Mouse (Mus musculus) heart, postnatal 0 days (tissue): Measurements from ENCODE around the gene Hsd17b13. TPM values are rescaled to one million over a fixed set of nuclear protein-coding genes. Genes with fewer than 3 reads are reported as not detected.
"Not testable (repeated sequence)": the region's sequence is repeated elsewhere in the genome, so short reads cannot be mapped to it uniquely, and the experiment has no call there.

Experiments
- ATAC-seq: fragments of 200-750 bp; cut with Nextera tagmentation; 2 replicates; pipeline ENCODE4 v1.8.0; 2017; ENCODE audit warnings: low read depth, moderate number of reproducible peaks, moderate library complexity; ENCODE audit not compliant: insufficient read depth
- DNase-seq: peaks from one replicate; pipeline ENCODE4 v3.0.0-alpha.2; 2016; ENCODE audit warnings: low spot score
- H3K27ac ChIP-seq: fragments of 300-500 bp; sonication (generic); 2 replicates; pipeline ENCODE4 v1.5.1; 2014; ENCODE audit warnings: low read depth, mild to moderate bottlenecking
- H3K27me3 ChIP-seq: fragments of 300-500 bp; sonication (generic); 2 replicates; pipeline ENCODE4 v1.6.1; 2014; ENCODE audit warnings: low read length, mixed read lengths; ENCODE audit not compliant: control insufficient read depth, insufficient read depth
- H3K36me3 ChIP-seq: fragments of 300-500 bp; sonication (generic); replicated peaks from 2 replicates; pipeline ENCODE4 v1.6.1; 2014; ENCODE audit warnings: low read length, mixed read lengths; ENCODE audit not compliant: control insufficient read depth, insufficient read depth
- H3K4me1 ChIP-seq: fragments of 300-500 bp; sonication (generic); 2 replicates; pipeline ENCODE4 v1.6.1; 2014; ENCODE audit warnings: antibody characterized with exemption; ENCODE audit not compliant: control insufficient read depth, insufficient read depth
- H3K4me2 ChIP-seq: fragments of 300-500 bp; sonication (generic); 2 replicates; pipeline ENCODE4 v1.6.1; 2014; ENCODE audit warnings: low read depth, mild to moderate bottlenecking, low read length, moderate library complexity
- H3K4me3 ChIP-seq: fragments of 300-500 bp; sonication (generic); 2 replicates; pipeline ENCODE4 v1.5.1; 2014; ENCODE audit warnings: low read depth, low read length
- H3K9ac ChIP-seq: fragments of 300-500 bp; sonication (generic); replicated peaks from 2 replicates; pipeline ENCODE4 v1.6.1; 2014; ENCODE audit warnings: low read depth, low read length, mixed read lengths
- H3K9me3 ChIP-seq: fragments of 300-500 bp; sonication (generic); replicated peaks from 2 replicates; pipeline ENCODE4 v1.6.1; 2016; ENCODE audit warnings: low read length; ENCODE audit not compliant: control insufficient read depth
- CTCF ChIP-seq: IDR thresholded peaks from 2 replicates; pipeline ENCODE4 v1.5.1; 2016; ENCODE audit warnings: antibody characterized with exemption, control low read depth, low read depth
- EP300 ChIP-seq: IDR thresholded peaks from 2 replicates; pipeline ENCODE4 v1.6.1; 2016; ENCODE audit warnings: antibody characterized with exemption, low read depth
- WGBS: fragments of 180-500 bp; shearing (Covaris S2); extraction: QIAGEN DNeasy Blood & Tissue Kit; methylation state at CpG from one replicate; pipeline ENCODE4 v1.1.7; 2014; 5-methylcytosine and 5-hydroxymethylcytosine counted together
- polyA plus RNA-seq: library from polyadenylated mRNA; unstranded; fragments of >200 nt; fragmentation: Nextera tagmentation; extraction: Ambion mirVana; gene quantifications from 2 replicates; pipeline ENCODE4 v1.2.1, GENCODE M21; 2015
- total RNA-seq: library from RNA; depleted of rRNA; stranded (reverse); fragments of >200 nt; gene quantifications from 2 replicates; pipeline ENCODE4 v1.2.3, GENCODE M21; 2014; ENCODE audit warnings: low replicate concordance

Hsd17b13 gene
- total and polyA plus RNA-seq, 2 experiments from 2014 or later: 0.08 TPM; not detected in 1

GRCm38 (mm10) chr5:103954638-103955037, 22.6 kb downstream of the Hsd17b13 start:
- Histone ChIP-seq H3K4me1 (no peaks in the 10 kb centered on the region), H3K9me3 (no peaks in the 10 kb centered on the region), H3K9ac (no peak overlapping the region), H3K4me2 (no peak overlapping the region), H3K27me3 (no peaks in the 10 kb centered on the region), H3K27ac (no peak overlapping the region), H3K4me3 (no peak overlapping the region), H3K36me3 (no peaks in the 10 kb centered on the region)
- ATAC-seq: no peak
- DNase-seq: no peak
- 56% methylated on average over 5 of the region's 5 CpGs for WGBS
- no peak for TF ChIP-seq CTCF
- TF ChIP-seq EP300: no peak

- Histone ChIP-seq H3K27me3 (no peaks in the 10 kb centered on the region), H3K4me3 (no peak overlapping the region), H3K36me3 (no peaks in the 10 kb centered on the region), H3K27ac (no peak overlapping the region), H3K9ac (no peak overlapping the region), H3K9me3 (no peaks in the 10 kb centered on the region), H3K4me1 (no peaks in the 10 kb centered on the region), H3K4me2 (no peak overlapping the region)
- no peak for DNase-seq
- TF ChIP-seq EP300: no peak
- no peak for TF ChIP-seq CTCF
- whole genome bisulfite sequencing: 74% methylated on average over 10 of the region's 10 CpGs
- no peak for ATAC-seq
Measured at GRCm38 (mm10) chr5:103953135-103954083, 23.8 kb downstream of the Hsd17b13 start.

- ATAC-seq, H3K27ac ChIP-seq, H3K4me1 ChIP-seq, H3K9ac ChIP-seq, H3K9me3 ChIP-seq, H3K4me3 ChIP-seq, H3K4me2 ChIP-seq, H3K27me3 ChIP-seq, H3K36me3 ChIP-seq, DNase-seq: not testable (repeated sequence)
- WGBS: 84% methylated on average over 15 of the region's 15 CpGs
Measured at GRCm38 (mm10) chr5:103950138-103950537, 27.1 kb downstream of the Hsd17b13 start.

DNA sequence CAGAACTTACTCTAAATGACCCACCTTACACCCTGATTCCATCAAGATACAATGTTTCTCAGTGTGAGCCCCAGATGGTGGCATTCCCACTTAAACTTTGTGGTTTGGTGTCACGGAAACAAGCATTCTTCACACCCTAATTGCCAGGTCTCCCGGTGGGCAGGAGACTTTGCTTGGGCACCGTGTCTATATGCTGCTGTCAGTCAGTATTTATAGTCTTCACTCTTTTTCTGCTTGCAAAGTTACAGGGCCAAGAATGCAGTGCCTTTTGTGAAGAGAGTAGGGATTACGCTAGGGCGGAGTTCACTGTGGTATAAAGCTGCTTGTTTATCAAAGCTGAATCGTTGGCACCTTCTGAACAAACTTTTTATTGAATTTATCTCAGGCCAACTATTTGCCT, 34.0 kb downstream of the Hsd17b13 start:
- no peak overlapping the region for H3K27ac ChIP-seq
- H3K9ac ChIP-seq: no peak overlapping the region
- WGBS: 64% methylated on average over 6 of the region's 6 CpGs
- peaks cover 6% of the 10 kb centered on the region for H3K4me1 ChIP-seq
- H3K9me3 ChIP-seq: no peaks in the 10 kb centered on the region
- DNase-seq: no peak
- TF ChIP-seq CTCF (no peak), EP300 (no peak)
- H3K36me3 ChIP-seq: no peaks in the 10 kb centered on the region
- H3K27me3 ChIP-seq: no peaks in the 10 kb centered on the region
- ATAC-seq: no peak
- no peak overlapping the region for H3K4me2 ChIP-seq
- no peak overlapping the region for H3K4me3 ChIP-seq

- H3K9ac ChIP-seq: no peak overlapping the region
- no peaks in the 10 kb centered on the region for H3K27me3 ChIP-seq
- H3K9me3 ChIP-seq: no peaks in the 10 kb centered on the region
- no peak overlapping the region for H3K4me3 ChIP-seq
- DNase-seq: no peak
- TF ChIP-seq EP300 (no peak), CTCF (no peak)
- no peaks in the 10 kb centered on the region for H3K36me3 ChIP-seq
- 92% methylated on average over 1 of the region's 1 CpGs for WGBS
- H3K4me2 ChIP-seq: no peak overlapping the region
- H3K4me1 ChIP-seq: peaks cover 6% of the 10 kb centered on the region
- no peak overlapping the region for H3K27ac ChIP-seq
- ATAC-seq: no peak
Measured at GRCm38 (mm10) chr5:103939856-103940255, 37.4 kb downstream of the Hsd17b13 start.

DNA sequence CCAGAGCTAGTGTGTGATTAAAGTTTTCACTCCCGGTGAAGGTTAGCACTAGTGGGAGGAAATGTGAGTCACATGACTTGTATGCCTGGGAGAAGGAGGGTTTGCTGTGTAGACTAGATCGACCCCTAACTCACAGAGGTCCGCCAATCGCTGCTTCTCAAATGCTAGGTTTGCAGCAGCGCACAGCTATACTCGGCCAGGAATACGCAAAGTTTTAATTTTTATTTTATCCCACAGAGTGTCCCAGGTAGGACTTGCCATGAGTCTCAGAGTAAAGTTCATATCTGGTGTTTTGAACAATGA, 37.9 kb downstream of the Hsd17b13 start:
- 68% methylated on average over 7 of the region's 7 CpGs for WGBS
- no peaks in the 10 kb centered on the region for H3K9me3 ChIP-seq
- no peak overlapping the region for H3K9ac ChIP-seq
- no peak overlapping the region for H3K4me2 ChIP-seq
- no peaks in the 10 kb centered on the region for H3K36me3 ChIP-seq
- no peak overlapping the region for H3K27ac ChIP-seq
- no peak for DNase-seq
- peaks cover 6% of the 10 kb centered on the region for H3K4me1 ChIP-seq
- no peaks in the 10 kb centered on the region for H3K27me3 ChIP-seq
- TF ChIP-seq EP300 (no peak), CTCF (no peak)
- no peak for ATAC-seq
- H3K4me3 ChIP-seq: no peak overlapping the region
